Mouse (Mus musculus) olfactory bulb, adult 2 months (tissue): ENCODE measurements around the gene Ppox. TPM values are rescaled to one million over a fixed set of nuclear protein-coding genes. Genes with fewer than 3 reads are reported as not detected.

Source experiments
- H3K27ac ChIP-seq: fragments of 200-500 bp; 2 replicates; pipeline ENCODE4 v1.5.1; 2012; ENCODE audit warnings: low read depth, low read length; ENCODE audit not compliant: insufficient read depth
- H3K4me1 ChIP-seq: fragments of 200-500 bp; 2 replicates; pipeline ENCODE4 v1.6.1; 2012; ENCODE audit warnings: low read length; ENCODE audit not compliant: control insufficient read depth, insufficient read depth
- H3K4me3 ChIP-seq: fragments of 200-500 bp; 2 replicates; pipeline ENCODE4 v1.5.1; 2012; ENCODE audit warnings: mild to moderate bottlenecking, low read depth, low read length, moderate library complexity; ENCODE audit not compliant: insufficient read depth
- CTCF ChIP-seq: fragments of 200-500 bp; IDR thresholded peaks from 2 replicates; pipeline ENCODE4 v1.5.1; 2012; ENCODE audit warnings: low read depth, mild to moderate bottlenecking, low read length, moderate library complexity; ENCODE audit not compliant: insufficient read depth
- POLR2A ChIP-seq: fragments of 200-500 bp; IDR thresholded peaks from 2 replicates; pipeline ENCODE4 v1.6.1; 2012; ENCODE audit warnings: mild to moderate bottlenecking, low read depth, low read length, moderate library complexity; ENCODE audit not compliant: insufficient read depth
- WGBS: fragments of 180-500 bp; shearing (Covaris S2); methylation state at CpG from one replicate; pipeline ENCODE4 v1.1.7; 2018; 5-methylcytosine and 5-hydroxymethylcytosine counted together
- polyA plus RNA-seq: library from polyadenylated mRNA; stranded (reverse); fragments of >200 nt; gene quantifications from 2 replicates; pipeline ENCODE4 v1.2.4, GENCODE M21; 2012; ENCODE audit warnings: low replicate concordance; ENCODE audit not compliant: missing spikeins, insufficient read depth, insufficient read length

Gene Ppox
- polyA plus RNA-seq, 1 experiment, result not detected

DNA sequence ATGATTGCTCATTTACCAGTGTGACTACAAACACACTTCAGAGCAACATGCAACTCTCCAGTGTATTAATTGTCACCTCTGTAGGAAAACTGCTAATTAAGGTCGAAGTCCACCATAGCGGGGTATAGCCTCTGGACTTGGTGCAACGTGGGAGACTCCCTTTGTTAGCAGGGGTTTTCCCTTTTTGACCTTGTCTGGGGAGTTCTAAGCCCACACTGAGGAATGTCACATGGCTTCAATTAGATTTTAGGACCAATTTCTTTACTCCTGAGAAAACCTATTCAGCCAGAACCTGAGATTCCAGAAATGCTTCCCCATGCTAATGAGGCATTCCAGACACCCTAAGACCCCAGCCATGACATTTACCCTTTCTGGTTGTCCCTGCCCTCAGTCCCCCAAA, 50.8 kb downstream of the Ppox start:
- TF ChIP-seq CTCF (no peak), POLR2A (no peak)
- 42% methylated on average over 3 of the region's 3 CpGs for WGBS
- H3K4me1 ChIP-seq, result no peaks in the 10 kb centered on the region

DNA sequence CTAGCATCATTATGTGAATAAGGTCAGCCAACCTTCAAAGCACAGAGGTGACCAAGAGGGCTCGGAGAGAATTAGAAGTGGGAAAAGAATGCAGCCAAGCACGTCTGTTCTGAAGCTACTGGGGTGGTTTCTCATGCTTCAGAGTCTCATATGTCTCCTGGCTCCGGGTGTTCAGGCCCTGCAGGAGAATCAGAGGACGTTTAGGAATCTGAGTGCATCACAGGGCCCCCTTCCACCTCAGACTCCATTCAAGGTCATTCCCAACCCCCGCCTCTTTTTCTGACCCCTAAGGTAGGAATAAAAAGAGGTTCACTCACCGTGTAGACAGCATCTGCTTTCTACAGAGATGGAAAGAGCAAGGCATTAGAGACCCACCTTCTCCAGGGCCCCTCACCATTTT, 51.2 kb downstream of the Ppox start:
- no peak overlapping the region for H3K4me3 ChIP-seq
- no peaks in the 10 kb centered on the region for H3K4me1 ChIP-seq
- WGBS, result 57% methylated on average over 6 of the region's 6 CpGs
- TF ChIP-seq CTCF (no peak), POLR2A (no peak)
- no peak overlapping the region for H3K27ac ChIP-seq

More for the DNA sequence above, 50.8 kb downstream of the Ppox start:
- no peak overlapping the region for H3K4me3 ChIP-seq
- H3K27ac ChIP-seq, result no peak overlapping the region

GRCm38 (mm10) chr1:171227879-171228278, 53.1 kb downstream of the Ppox start:
- WGBS, result 90% methylated on average over 1 of the region's 1 CpGs
- H3K4me3 ChIP-seq, result no peak overlapping the region
- no peaks in the 10 kb centered on the region for H3K4me1 ChIP-seq
- no peak overlapping the region for H3K27ac ChIP-seq
- TF ChIP-seq CTCF (no peak), POLR2A (no peak)

- 58% methylated on average over 4 of the region's 4 CpGs for WGBS
Measured at GRCm38 (mm10) chr1:171226780-171227179, 54.2 kb downstream of the Ppox start.

More at GRCm38 (mm10) chr1:171226780-171227179, 54.2 kb downstream of the Ppox start:
- Histone ChIP-seq H3K27ac (no peak overlapping the region), H3K4me1 (peaks cover under 1% of the 10 kb centered on the region; the same call in 1 of the 2 replicates), H3K4me3 (no peak overlapping the region)
- TF ChIP-seq CTCF, result no peak
- no peak for TF ChIP-seq POLR2A

Other genes with a start within 250 kb of the Ppox start
- not detected in 2 replicates for gene Fcgr3, start 216.3 kb downstream of the Ppox start, polyA plus RNA-seq
- gene Cfap126, start 167.3 kb downstream of the Ppox start, polyA plus RNA-seq, result not detected in 2 replicates
- not detected in 2 replicates for gene Sdhc, start 130.6 kb downstream of the Ppox start, polyA plus RNA-seq
- gene Mpz, start 130.5 kb downstream of the Ppox start, polyA plus RNA-seq, result not detected in 2 replicates
- gene Pcp4l1, start 84.9 kb downstream of the Ppox start, polyA plus RNA-seq, result 326 and 491 TPM in 2 replicates
- gene Nr1i3, start 67.2 kb downstream of the Ppox start, polyA plus RNA-seq, result not detected in 2 replicates
- gene Tomm40l, start 58.7 kb downstream of the Ppox start, polyA plus RNA-seq, result not detected in 2 replicates
- gene Apoa2, start 56.1 kb downstream of the Ppox start, polyA plus RNA-seq, result not detected in 2 replicates
- not detected in 2 replicates for gene Fcer1g, start 46.8 kb downstream of the Ppox start, polyA plus RNA-seq
- gene Adamts4, start 30.8 kb downstream of the Ppox start, polyA plus RNA-seq, result not detected in 2 replicates
- gene Ndufs2, start 29.8 kb downstream of the Ppox start, polyA plus RNA-seq, result 704 TPM in 1 of 2 replicates, not detected in the other
- not detected in 2 replicates for gene B4galt3, start 10.9 kb downstream of the Ppox start, polyA plus RNA-seq
- gene Usp21, start 6.8 kb upstream of the Ppox start, polyA plus RNA-seq, result not detected in 2 replicates
- gene Ufc1, start 13.8 kb upstream of the Ppox start, polyA plus RNA-seq, result not detected in 2 replicates
- gene Dedd, start 48.0 kb upstream of the Ppox start, polyA plus RNA-seq, result not detected in 2 replicates
- gene Nit1, start 64.5 kb upstream of the Ppox start, polyA plus RNA-seq, result not detected in 2 replicates
- not detected in 2 replicates for gene Pfdn2, start 64.5 kb upstream of the Ppox start, polyA plus RNA-seq
- not detected in 2 replicates for gene Klhdc9, start 79.6 kb upstream of the Ppox start, polyA plus RNA-seq
- not detected in 2 replicates for gene Nectin4, start 88.9 kb upstream of the Ppox start, polyA plus RNA-seq
- 90.1 and 98.6 TPM in 2 replicates for gene Arhgap30, start 107.8 kb upstream of the Ppox start, polyA plus RNA-seq
- gene Usf1, start 130.1 kb upstream of the Ppox start, polyA plus RNA-seq, result not detected in 2 replicates
- gene Tstd1, start 137.7 kb upstream of the Ppox start, polyA plus RNA-seq, result not detected in 2 replicates
- gene F11r, start 156.3 kb upstream of the Ppox start, polyA plus RNA-seq, result not detected in 2 replicates
- gene Alyref2, start 222.3 kb upstream of the Ppox start, polyA plus RNA-seq, result not detected in 2 replicates